Mouse (Mus musculus) C3H10T1/2 (cell line): Measurements from ENCODE around the gene Lgals7. TPM values are rescaled to one million over a fixed set of nuclear protein-coding genes. Genes with fewer than 3 reads are reported as not detected.

Source experiments
- polyA plus RNA-seq, 2 experiments: library from polyadenylated mRNA; unstranded; fragments of >200 nt; fragmentation: generic; extraction: Trizol; gene quantifications; one replicate each; pipeline ENCODE4 v1.2.1; 2012; ENCODE audit warnings: missing spikeins in 2 of 2

Gene Lgals7
- 1 to 10 TPM in 1 of 2 experiments, under 1 TPM in 1; 0.15 to 2.3 TPM for polyA plus RNA-seq

GRCm38 (mm10) chr7:28863540-28863939, at the start of gene Lgals7:
Lgals7 (plus strand) TSS chr7:28863853.

GRCm38 (mm10) chr7:28824941-28825685, 38.5 kb upstream of the Lgals7 start, which contains the start of gene Ech1:
Ech1 (plus strand) TSS chr7:28825217.

GRCm38 (mm10) chr7:28833723-28834347, 29.8 kb upstream of the Lgals7 start, which contains the start of gene Lgals4:
Lgals4 (plus strand) TSS chr7:28833854.

DNA sequence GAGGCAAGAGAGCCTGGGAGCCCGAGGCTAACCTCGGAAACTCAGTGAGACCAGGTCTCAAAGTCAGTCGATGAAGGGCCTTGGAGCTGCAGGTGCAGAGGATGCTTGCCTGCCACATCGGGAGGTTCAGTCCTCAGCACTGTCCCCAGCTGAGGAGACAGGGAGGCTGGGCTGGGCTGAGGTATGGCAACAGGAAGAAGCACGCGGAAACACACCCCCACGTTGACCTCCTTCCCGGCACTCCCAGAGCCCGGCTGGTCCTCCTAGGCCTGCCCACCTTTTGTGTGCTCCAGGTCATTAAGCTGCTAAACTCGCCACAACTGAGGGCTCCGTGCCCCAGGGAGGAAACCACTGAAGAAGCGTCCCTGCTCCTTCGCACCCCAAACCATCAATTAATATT, 17.5 kb downstream of the Lgals7 start, which contains the start of gene Capn12:
TSS of gene Capn12 (plus strand) at position 224 of the 400 bp plus-strand sequence.

Other genes with a start within 250 kb of the Lgals7 start
- gene Acp7, start 232.5 kb upstream of the Lgals7 start, polyA plus RNA-seq, result not detected
- gene Fbxo27, start 171.0 kb upstream of the Lgals7 start, polyA plus RNA-seq, result not detected
- 1 to 10 TPM in 1 of 2 experiments, under 1 TPM in 1; 0.95 to 6.2 TPM for gene Fbxo17, start 147.0 kb upstream of the Lgals7 start, polyA plus RNA-seq
- gene Mrps12, start 122.0 kb upstream of the Lgals7 start, polyA plus RNA-seq, result 100 to 1,000 TPM; 146 to 201 TPM
- 10 to 100 TPM; 10.5 to 14.6 TPM for gene Sars2, start 121.9 kb upstream of the Lgals7 start, polyA plus RNA-seq
- gene Ccer2, start 107.7 kb upstream of the Lgals7 start, polyA plus RNA-seq, result not detected
- 100 to 1,000 TPM in 1 of 2 experiments, 10 to 100 TPM in 1; 54.4 to 105 TPM for gene Sirt2, start 97.1 kb upstream of the Lgals7 start, polyA plus RNA-seq
- gene Nfkbib, start 96.3 kb upstream of the Lgals7 start, polyA plus RNA-seq, result 10 to 100 TPM; 35.1 to 38.9 TPM
- under 1 TPM; 0.05 to 0.70 TPM for gene Rinl, start 74.9 kb upstream of the Lgals7 start, polyA plus RNA-seq
- 100 to 1,000 TPM; 106 to 235 TPM for gene Hnrnpl, start 55.3 kb upstream of the Lgals7 start, polyA plus RNA-seq
- gene Ech1, start 38.6 kb upstream of the Lgals7 start, polyA plus RNA-seq, result 100 to 1,000 TPM in 1 of 2 experiments, 10 to 100 TPM in 1; 75.3 to 378 TPM
- gene Lgals4, start 30.0 kb upstream of the Lgals7 start, polyA plus RNA-seq, result 1 to 10 TPM in 1 of 2 experiments, not detected in 1; 7.4 TPM
- gene Capn12, start 17.6 kb downstream of the Lgals7 start, polyA plus RNA-seq, result under 1 TPM; 0.54 to 0.87 TPM
- gene Actn4, start 98.5 kb downstream of the Lgals7 start, polyA plus RNA-seq, result 100 to 1,000 TPM; 187 to 244 TPM
- gene Eif3k, start 118.0 kb downstream of the Lgals7 start, polyA plus RNA-seq, result 100 to 1,000 TPM; 425 to 605 TPM
- gene Map4k1, start 118.2 kb downstream of the Lgals7 start, polyA plus RNA-seq, result under 1 TPM; 0.34 to 0.71 TPM